Mouse (Mus musculus) lung, embryonic 15.5 days (tissue): ENCODE results near the gene Serhl. TPM values are rescaled to one million over a fixed set of nuclear protein-coding genes. Genes with fewer than 3 reads are reported as not detected.
A peak's percentile ranks its signal among the peaks of the same experiment; 100 is the strongest.

Source experiments
- ATAC-seq: fragments of 200-750 bp; cut with Nextera tagmentation; 2 replicates; pipeline ENCODE4 v1.8.0; 2017; ENCODE audit warnings: moderate number of reproducible peaks, borderline replicate concordance; ENCODE audit not compliant: low FRiP score, low TSS enrichment; ENCODE audit errors: extremely low read depth
- H3K27ac ChIP-seq: fragments of 300-500 bp; sonication (generic); 2 replicates; pipeline ENCODE4 v1.5.1; 2015; ENCODE audit warnings: moderate library complexity, mild to moderate bottlenecking, inconsistent platforms
- H3K27me3 ChIP-seq: fragments of 300-500 bp; sonication (generic); 2 replicates; pipeline ENCODE4 v1.6.1; 2015; ENCODE audit warnings: inconsistent platforms
- H3K36me3 ChIP-seq: fragments of 300-500 bp; sonication (generic); 2 replicates; pipeline ENCODE4 v1.6.1; 2015; ENCODE audit warnings: inconsistent platforms
- H3K4me1 ChIP-seq: fragments of 300-500 bp; sonication (generic); 2 replicates; pipeline ENCODE4 v1.6.1; 2015; ENCODE audit warnings: inconsistent platforms
- H3K4me2 ChIP-seq: fragments of 300-500 bp; sonication (generic); 2 replicates; pipeline ENCODE4 v1.6.1; 2015; ENCODE audit warnings: inconsistent platforms, mild to moderate bottlenecking, moderate library complexity
- H3K4me3 ChIP-seq: fragments of 300-500 bp; sonication (generic); 2 replicates; pipeline ENCODE4 v1.5.1; 2015; ENCODE audit warnings: mild to moderate bottlenecking, inconsistent platforms
- H3K9ac ChIP-seq: fragments of 300-500 bp; sonication (generic); 2 replicates; pipeline ENCODE4 v1.6.1; 2015; ENCODE audit warnings: inconsistent platforms
- H3K9me3 ChIP-seq: fragments of 300-500 bp; sonication (generic); 2 replicates; pipeline ENCODE4 v1.6.1; 2016; ENCODE audit warnings: inconsistent platforms
- WGBS: fragments of 180-500 bp; shearing (Covaris S2); methylation state at CpG from one replicate; pipeline ENCODE4 v1.1.7; 2015; 5-methylcytosine and 5-hydroxymethylcytosine counted together
- polyA plus RNA-seq: library from polyadenylated mRNA; unstranded; fragments of >200 nt; fragmentation: Nextera tagmentation; extraction: Ambion mirVana; gene quantifications from 2 replicates; pipeline ENCODE4 v1.2.1, GENCODE M21; 2015

Serhl gene
- polyA plus RNA-seq, 1 experiment from 2014 or later = 61.9 TPM

DNA sequence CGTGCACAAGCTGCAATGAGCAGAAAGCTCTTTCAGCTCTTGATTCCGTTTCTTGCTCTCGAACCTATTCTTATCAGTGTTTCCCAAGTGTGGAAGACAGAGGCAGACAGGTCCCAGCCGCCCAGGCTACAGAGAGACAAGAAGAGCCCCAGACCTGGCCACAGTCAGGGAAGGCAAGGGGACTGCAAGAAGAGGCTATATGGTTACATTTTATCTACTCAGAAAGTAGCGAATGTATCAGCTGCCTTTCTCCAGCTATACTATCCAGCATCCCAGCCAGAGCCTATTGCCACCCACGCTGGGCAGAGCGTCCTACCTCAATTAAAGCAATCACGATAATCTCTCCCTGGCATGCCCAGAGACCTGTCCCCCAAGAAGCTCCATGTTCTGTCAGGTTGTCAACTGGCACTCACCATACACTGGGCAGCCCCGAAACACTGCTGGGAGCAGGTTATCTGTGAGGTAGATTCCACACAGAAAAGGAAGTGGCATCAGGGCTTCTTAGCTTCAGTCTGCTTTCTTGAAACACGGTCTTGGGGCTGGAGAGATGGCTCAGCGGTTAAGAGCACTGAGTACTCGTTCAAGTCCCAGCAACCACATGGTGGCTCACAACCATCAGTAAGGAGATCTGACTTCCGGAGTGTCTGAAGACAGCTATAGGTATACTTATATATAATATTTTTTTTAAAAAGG lies 2.5 kb upstream of the Serhl start:
- Histone ChIP-seq H3K9me3 (no peaks in the 10 kb centered on the region), H3K4me3 (no peak overlapping the region), H3K9ac (no peak overlapping the region), H3K4me2 (no peak overlapping the region), H3K4me1 (no peaks in the 10 kb centered on the region), H3K36me3 (no peaks in the 10 kb centered on the region), H3K27ac (no peak overlapping the region), H3K27me3 (peaks cover 22% of the 10 kb centered on the region)
- no peak for ATAC-seq
- WGBS = 59% methylated on average over 13 of the region's 13 CpGs

DNA sequence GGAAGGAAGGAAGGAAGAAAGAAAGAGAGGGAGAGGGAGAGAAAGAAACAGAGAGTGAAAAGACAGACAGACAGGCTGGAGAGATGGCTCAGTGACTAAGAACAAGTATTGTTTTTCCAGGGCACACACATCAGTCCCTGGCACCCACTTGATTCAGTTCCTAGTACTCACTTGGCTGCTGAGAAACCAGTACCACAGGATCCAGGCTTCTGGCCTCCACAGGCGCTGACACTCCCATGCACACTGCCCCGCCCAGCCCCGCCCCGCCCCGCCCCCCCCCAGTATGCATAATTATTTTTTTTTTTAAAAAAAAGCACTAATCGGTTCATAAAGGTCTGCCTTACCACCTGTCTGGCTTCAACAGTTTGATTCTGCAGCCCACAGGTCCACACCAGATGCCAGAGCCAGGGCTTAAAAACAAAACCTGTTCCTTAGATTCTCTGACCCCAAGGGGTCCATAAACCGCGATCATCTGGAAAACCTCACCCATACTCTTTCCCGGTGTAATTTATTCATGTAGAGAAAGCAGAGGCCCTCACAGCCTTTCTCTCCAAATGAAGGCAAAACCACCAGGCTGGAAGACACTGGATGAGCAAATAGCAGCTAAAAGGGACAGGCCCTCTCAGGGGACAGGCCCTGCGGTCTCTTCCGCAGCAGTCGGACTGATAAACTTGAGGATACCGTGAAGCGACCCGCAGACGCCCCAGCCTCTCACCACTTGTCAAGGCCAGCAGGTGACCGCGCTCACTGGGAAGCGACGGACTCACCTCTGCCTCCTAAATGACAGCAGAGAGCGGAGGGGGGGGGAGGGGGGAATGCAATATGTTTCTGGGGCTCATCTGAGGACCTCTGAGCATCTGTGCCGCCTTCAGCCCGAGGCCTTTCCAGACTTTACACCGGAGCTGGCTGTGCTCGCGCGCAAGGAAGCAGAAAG lies 544 bp upstream of the Serhl start:
- Histone ChIP-seq H3K9me3 (no peaks in the 10 kb centered on the region), H3K4me1 (no peaks in the 10 kb centered on the region), H3K4me3 (no peak overlapping the region), H3K27me3 (peaks cover 22% of the 10 kb centered on the region), H3K4me2 (no peak overlapping the region), H3K27ac (no peak overlapping the region), H3K36me3 (no peaks in the 10 kb centered on the region), H3K9ac (no peak overlapping the region)
- no peak for ATAC-seq
- 8% methylated on average over 27 of the region's 27 CpGs for WGBS

DNA sequence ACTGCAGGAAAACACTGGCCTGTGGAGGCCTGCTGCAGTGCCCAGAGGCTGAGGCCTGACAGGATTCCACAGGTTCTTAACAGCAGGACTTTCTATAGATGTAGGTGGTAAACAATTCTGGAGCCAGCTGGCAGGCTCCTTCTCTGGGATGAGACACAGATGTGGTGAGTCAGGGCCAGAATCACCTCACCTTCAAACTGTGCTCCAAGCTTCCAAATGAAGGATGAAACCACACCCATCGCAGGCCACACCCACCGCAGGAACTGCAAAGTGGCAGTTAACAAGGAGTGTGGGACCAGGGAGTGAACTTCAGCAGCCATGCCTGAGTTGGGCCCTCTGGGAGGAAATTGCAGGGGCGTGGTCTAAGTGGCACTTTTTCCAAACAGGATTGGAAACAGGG lies 1.6 kb downstream of the Serhl start:
- H3K27me3 ChIP-seq = peaks cover 22% of the 10 kb centered on the region
- 34% methylated on average over 3 of the region's 3 CpGs for WGBS
- H3K36me3 ChIP-seq = no peaks in the 10 kb centered on the region
- H3K27ac ChIP-seq = no peak overlapping the region
- no peaks in the 10 kb centered on the region for H3K9me3 ChIP-seq
- no peak for ATAC-seq
- no peaks in the 10 kb centered on the region for H3K4me1 ChIP-seq
- no peak overlapping the region for H3K9ac ChIP-seq
- no peak overlapping the region for H3K4me2 ChIP-seq
- no peak overlapping the region for H3K4me3 ChIP-seq

DNA sequence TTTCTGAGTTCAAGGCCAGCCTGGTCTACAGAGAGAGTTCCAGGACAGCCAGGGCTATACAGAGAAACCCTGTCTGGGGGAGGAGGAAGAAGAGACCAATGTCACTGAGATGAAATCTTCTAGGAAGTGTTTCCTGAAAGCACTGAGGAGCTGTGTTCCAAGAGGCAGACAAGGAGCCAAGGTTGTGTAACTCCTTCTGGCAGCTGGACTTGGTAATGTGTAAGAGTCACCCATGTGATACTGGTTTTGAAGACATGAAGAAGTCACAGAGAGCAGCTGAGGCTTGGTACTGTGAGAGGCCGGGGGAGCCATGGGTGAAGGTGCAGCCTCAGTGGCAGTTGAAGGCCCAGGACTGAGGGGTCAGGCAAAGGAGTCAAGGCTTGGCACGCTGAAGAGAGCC lies 4.4 kb downstream of the Serhl start:
- Histone ChIP-seq H3K36me3 (no peaks in the 10 kb centered on the region), H3K27ac (no peak overlapping the region), H3K4me3 (no peak overlapping the region), H3K4me1 (no peaks in the 10 kb centered on the region), H3K27me3 (peaks cover 16% of the 10 kb centered on the region), H3K9ac (no peak overlapping the region), H3K9me3 (no peaks in the 10 kb centered on the region), H3K4me2 (no peak overlapping the region)
- WGBS = 77% methylated on average over 2 of the region's 2 CpGs
- ATAC-seq = no peak

DNA sequence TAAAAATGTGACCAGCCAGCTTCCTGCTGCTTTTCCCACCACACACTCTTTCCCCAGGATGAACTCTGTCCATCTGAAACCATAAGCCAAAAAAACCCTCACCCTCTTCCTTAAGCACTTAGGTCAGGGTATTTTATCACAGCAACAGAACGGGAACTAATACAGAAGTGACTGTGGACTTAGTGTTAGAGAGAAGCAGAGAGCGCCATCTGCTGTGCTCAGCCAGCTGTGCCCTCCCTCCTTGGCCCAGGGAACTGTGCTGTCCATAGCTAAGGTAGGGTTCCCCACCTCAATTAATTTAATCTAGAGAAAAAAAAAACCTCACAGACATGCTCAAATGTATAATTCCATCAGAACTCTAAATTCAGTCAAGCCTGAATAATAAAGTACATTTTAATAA lies 6.6 kb downstream of the Serhl start:
- Histone ChIP-seq H3K4me2 (no peak overlapping the region), H3K9me3 (no peaks in the 10 kb centered on the region), H3K27ac (no peak overlapping the region), H3K9ac (no peak overlapping the region), H3K4me3 (no peak overlapping the region), H3K36me3 (no peaks in the 10 kb centered on the region), H3K27me3 (0 out of 2 replicates have a peak, but pooled peaks cover 3% of the 10 kb centered on the region), H3K4me1 (peaks cover 13% of the 10 kb centered on the region)
- ATAC-seq = no peak
- 41% methylated on average over 2 of the region's 2 CpGs for WGBS

DNA sequence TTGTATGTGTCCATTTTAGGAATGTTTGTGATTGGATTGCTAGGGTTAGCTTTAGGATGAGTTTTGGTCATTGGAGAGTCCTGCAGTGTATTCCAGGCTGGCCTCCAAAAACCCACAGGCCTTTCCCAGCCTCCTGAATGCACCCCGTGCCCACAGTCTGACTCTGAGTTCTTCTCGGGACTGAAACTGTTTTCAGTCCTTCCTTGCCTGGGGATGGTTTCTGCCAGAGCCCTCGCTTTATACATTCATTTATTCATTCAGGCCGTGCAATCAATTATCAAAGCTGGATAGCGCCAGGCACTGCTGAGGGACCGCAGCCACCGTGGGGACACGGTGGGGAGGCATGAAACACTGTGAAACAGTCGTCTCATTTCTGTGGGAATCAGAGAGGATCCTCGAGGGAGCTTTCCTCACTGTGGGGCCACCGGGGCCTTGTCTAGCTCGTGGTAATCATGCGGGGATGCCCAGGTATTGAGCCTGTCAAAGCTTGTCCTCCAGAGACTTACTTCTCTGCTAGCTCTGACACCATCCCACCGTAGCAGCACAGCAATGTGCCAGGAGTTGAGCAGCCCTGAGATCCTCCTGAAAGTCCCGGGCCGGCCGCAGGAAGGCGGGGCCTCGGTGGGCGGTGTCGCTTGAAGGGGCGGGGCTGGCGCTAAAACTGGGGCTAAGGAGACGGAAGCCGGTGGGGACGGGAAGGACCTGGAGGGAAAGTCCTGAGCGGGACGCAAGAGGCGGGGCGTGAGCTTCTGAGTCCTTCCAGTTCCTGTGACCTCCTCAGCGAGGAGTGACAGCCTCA lies 10.4 kb downstream of the Serhl start:
- H3K36me3 ChIP-seq = no peaks in the 10 kb centered on the region
- peak overlapping the region; percentile 65 for H3K4me3 ChIP-seq
- ATAC-seq = peak; percentile 93
- H3K27me3 ChIP-seq = 0 out of 2 replicates have a peak, but pooled peaks cover 3% of the 10 kb centered on the region
- WGBS = 2% methylated on average over 31 of the region's 31 CpGs
- no peaks in the 10 kb centered on the region for H3K9me3 ChIP-seq
- peak overlapping the region; percentile 93 for H3K4me2 ChIP-seq
- peak overlapping the region; percentile 84 for H3K9ac ChIP-seq
- peaks cover 13% of the 10 kb centered on the region for H3K4me1 ChIP-seq
- H3K27ac ChIP-seq = peak overlapping the region; percentile 60

DNA sequence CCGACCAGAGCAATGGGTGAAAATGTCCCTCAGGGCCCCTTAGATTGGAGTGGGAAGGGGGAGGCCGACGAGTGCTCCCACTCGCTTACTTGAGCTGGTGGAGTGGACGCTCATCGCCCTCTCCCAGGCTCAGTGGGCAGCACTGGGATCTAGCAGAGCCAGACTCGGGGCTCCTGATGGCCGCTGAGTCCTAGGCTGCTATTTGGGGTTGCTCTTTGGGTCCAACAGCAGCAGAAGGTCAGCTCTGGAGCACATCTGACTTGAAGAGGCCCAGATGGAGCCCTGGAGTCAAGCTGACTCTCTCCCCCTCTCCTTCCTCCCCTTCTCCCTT lies 11.0 kb downstream of the Serhl start:
- H3K27ac ChIP-seq = peak overlapping the region; percentile 60
- no peaks in the 10 kb centered on the region for H3K9me3 ChIP-seq
- 1% methylated on average over 8 of the region's 8 CpGs for WGBS
- H3K4me3 ChIP-seq = peak overlapping the region; percentile 65
- H3K27me3 ChIP-seq = 0 out of 2 replicates have a peak, but pooled peaks cover 3% of the 10 kb centered on the region
- no peak for ATAC-seq
- peaks cover 13% of the 10 kb centered on the region for H3K4me1 ChIP-seq
- peak overlapping the region; percentile 84 for H3K9ac ChIP-seq
- H3K36me3 ChIP-seq = no peaks in the 10 kb centered on the region
- H3K4me2 ChIP-seq = peak overlapping the region; percentile 93

DNA sequence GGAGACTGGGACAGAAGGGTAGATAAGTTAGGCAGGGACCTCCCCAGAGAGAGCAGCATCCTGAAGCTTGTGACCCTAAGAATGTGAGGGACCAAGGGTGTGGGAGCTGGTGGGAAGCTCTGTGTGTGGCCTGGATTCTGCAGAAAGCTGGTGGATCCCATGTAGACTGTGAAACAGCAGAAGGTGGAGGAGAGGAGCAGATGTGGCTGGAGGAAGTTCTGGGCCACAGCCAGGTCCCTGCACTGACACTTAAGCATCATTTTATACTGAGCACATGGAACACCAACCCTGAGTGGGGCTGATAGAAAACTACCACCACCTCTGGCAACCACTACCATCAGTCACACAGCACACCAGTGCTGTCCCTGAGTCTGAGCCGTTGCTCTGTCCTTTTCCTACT lies 13.8 kb downstream of the Serhl start:
- WGBS = 58% methylated on average over 1 of the region's 1 CpGs
- Histone ChIP-seq H3K27ac (no peak overlapping the region), H3K4me2 (no peak overlapping the region), H3K9me3 (no peaks in the 10 kb centered on the region), H3K4me1 (peaks cover 13% of the 10 kb centered on the region), H3K27me3 (0 out of 2 replicates have a peak, but pooled peaks cover 2% of the 10 kb centered on the region), H3K36me3 (no peaks in the 10 kb centered on the region), H3K4me3 (no peak overlapping the region), H3K9ac (no peak overlapping the region)
- no peak for ATAC-seq

DNA sequence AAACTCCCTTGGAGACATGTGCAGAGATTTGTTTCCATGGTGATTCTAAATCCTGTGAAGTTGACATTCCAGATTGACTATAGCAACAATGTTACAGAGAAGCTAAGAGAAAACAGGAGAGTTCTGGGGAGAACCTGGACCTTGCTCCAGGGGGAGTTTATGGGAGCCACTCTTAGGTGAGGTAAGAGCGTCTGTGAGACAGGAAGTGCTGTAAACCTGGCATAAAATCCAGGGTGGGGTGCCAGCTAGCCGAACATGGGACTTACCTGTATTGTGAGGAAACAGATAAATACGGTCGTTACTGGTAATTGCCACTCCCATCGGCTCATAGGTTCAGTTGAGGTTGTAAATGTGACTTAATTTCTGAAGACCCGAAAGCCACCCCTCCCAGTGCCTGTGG lies 17.1 kb downstream of the Serhl start:
- no peak for ATAC-seq
- WGBS = 78% methylated on average over 6 of the region's 6 CpGs

DNA sequence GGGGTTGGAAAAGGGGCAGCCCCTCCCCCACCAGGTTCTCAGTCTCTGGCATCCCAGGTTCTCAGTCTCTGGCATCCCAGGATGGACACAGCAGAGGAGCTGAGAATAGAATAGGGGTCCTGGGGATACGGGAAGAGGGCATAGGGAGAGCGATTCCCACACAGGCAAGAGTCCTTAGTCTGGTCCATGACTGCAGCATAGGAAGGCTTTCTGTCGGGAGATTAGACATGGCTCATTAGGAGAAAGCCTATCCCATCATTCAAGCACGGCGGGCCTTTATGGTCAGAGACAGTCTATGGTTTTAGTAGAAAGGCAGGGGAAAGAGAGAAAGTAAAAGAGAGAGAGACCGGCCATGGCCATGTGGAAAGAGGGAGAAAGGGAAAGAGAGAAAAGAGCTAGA lies 18.5 kb downstream of the Serhl start:
- Histone ChIP-seq H3K27ac (no peak overlapping the region), H3K9me3 (no peaks in the 10 kb centered on the region), H3K9ac (no peak overlapping the region), H3K4me1 (no peaks in the 10 kb centered on the region), H3K4me2 (no peak overlapping the region), H3K27me3 (no peaks in the 10 kb centered on the region), H3K36me3 (no peaks in the 10 kb centered on the region), H3K4me3 (no peak overlapping the region)
- 70% methylated on average over 6 of the region's 6 CpGs for WGBS
- ATAC-seq = no peak

More for the DNA sequence above, 17.1 kb downstream of the Serhl start:
- Histone ChIP-seq H3K4me3 (no peak overlapping the region), H3K9ac (no peak overlapping the region), H3K4me1 (no peaks in the 10 kb centered on the region), H3K4me2 (no peak overlapping the region), H3K36me3 (no peaks in the 10 kb centered on the region), H3K27ac (no peak overlapping the region), H3K9me3 (no peaks in the 10 kb centered on the region), H3K27me3 (no peaks in the 10 kb centered on the region)

DNA sequence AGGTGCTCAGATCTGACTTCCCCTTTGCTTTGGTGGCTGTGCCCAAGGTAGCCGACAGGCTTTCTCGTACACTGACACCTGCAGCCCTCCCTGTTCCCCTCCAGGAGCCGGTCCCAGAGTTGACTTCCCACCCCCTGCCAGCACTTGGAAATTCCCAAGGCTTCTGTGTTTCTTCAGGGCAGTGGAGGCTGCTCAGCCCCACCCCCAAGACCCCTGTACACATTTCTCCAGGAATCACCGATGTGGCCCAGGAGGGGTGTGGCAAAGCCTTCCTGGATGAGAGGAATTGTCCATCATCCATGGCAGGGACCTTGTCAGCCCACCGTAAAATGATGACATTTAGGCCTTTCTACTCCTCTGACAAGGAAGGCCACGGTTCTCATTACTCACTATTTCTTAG lies 22.0 kb downstream of the Serhl start:
- 50% methylated on average over 6 of the region's 6 CpGs for WGBS
- no peak overlapping the region for H3K4me2 ChIP-seq
- H3K4me1 ChIP-seq = 0 out of 2 replicates have a peak, but pooled peaks cover 2% of the 10 kb centered on the region
- H3K4me3 ChIP-seq = no peak overlapping the region
- no peak overlapping the region for H3K27ac ChIP-seq
- peaks cover 16% of the 10 kb centered on the region for H3K36me3 ChIP-seq
- no peaks in the 10 kb centered on the region for H3K9me3 ChIP-seq
- no peaks in the 10 kb centered on the region for H3K27me3 ChIP-seq
- ATAC-seq = no peak
- no peak overlapping the region for H3K9ac ChIP-seq
